Mouse (Mus musculus): ENCODE results near the gene Atp2c2.

Gene Atp2c2

GRCm38 (mm10) chr8:119784676-119785075 is 84.9 kb downstream of the Atp2c2 start:
- no peak for DNase-seq (ENCODE audit: low spot score)

- no peak for DNase-seq (ENCODE audit: low spot score)
These were observed 86.1 kb downstream of the Atp2c2 start for GRCm38 (mm10) chr8:119785764-119786405.

- no peak for DNase-seq (ENCODE audit: low spot score)
These were observed 87.1 kb downstream of the Atp2c2 start for GRCm38 (mm10) chr8:119786871-119787270.

GRCm38 (mm10) chr8:119787341-119787740 is 87.5 kb downstream of the Atp2c2 start:
- DNase-seq (ENCODE audit: low spot score): no peak

GRCm38 (mm10) chr8:119788607-119789381 is 89.0 kb downstream of the Atp2c2 start:
- no peak for DNase-seq (ENCODE audit: low spot score)

DNA sequence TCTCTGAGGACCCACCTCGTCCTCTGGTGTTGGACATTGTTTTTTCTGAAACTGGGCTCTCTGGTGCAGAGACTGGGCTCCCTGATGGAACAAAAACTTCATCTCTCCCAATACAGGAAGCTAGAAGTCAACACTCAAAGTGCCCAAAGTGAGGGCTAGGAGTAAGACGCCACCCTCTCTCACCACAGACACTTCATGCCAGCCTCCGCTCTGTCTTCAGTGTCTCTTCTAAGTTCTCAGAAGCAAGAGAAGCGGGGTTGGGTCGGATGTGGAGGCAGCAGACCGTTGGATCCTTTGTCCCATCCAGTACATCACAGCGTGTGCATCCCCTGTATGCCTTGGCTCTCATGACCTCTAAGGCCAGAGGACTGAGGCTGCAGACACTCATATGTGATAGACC is 89.8 kb downstream of the Atp2c2 start:
- DNase-seq (ENCODE audit: low spot score): no peak

DNA sequence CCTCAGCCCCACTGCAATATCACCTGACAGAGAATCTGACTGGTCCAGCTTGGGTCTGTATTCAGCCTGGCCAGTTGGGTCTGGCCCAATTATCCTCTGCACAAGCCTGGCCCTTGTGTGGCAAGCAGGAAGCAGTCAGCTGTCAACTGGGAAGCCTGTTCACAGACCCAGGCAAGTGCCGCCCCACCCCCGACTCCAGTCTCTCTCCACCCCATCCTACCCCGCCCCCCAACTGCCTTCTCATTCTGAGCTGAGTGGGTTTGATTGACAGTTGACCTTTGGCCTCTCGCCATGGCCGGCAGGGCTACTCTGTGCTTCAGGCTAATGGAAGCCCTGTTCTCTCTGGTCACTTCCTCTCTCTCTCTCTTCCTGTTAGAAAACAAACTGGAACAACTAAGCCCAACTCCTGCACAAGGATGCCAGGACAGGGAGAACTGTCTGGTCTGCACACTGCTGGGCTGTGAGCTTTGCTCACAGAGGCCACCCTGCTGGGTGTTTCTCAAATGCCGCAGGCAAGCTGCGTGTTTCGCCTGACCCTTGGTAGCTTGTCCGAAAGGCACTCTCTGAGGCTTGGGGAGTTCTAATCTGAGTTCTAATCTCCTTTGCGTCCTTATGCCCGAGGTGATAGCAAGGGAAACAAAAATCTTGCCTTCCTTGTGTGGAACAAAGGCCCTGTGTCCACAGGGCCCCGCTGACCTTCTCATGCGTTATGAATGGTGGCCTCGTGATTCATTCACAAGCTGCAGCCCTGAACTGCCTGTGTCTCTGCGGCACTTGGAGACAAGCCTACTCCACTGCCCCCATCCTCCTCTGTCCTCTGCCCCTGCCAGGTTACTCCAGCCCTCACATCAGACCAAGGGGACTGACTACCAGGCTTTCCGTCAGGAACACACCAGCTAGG is 92.2 kb downstream of the Atp2c2 start:
- no peak for DNase-seq (ENCODE audit: low spot score)

- DNase-seq (ENCODE audit: low spot score): no peak
These were observed 94.9 kb downstream of the Atp2c2 start for GRCm38 (mm10) chr8:119794689-119795088.

DNA sequence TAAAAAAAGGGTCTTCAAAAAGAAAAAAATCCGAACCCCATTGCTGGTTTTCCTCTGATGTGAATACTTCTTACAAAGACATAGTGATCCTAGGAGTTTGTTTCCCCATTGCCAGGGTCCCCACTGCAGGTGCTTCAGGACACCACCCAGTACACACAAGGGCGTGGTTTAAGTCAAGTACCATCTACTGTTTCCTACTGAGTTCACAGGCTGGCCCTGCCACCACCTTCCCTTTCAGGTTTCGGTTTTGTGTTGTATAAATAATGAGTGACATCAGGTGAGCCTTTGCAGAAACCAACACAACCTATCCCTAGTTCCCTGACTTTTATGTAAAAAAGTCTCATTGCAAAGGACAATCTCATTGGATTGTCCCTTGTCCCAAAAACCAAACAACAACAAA is 95.8 kb downstream of the Atp2c2 start:
- no peak for DNase-seq (ENCODE audit: low spot score)

GRCm38 (mm10) chr8:119798170-119798964 is 98.6 kb downstream of the Atp2c2 start:
- DNase-seq (ENCODE audit: low spot score): no peak

- no peak for DNase-seq (ENCODE audit: low spot score)
These were observed 99.1 kb downstream of the Atp2c2 start for GRCm38 (mm10) chr8:119798965-119799264.

DNA sequence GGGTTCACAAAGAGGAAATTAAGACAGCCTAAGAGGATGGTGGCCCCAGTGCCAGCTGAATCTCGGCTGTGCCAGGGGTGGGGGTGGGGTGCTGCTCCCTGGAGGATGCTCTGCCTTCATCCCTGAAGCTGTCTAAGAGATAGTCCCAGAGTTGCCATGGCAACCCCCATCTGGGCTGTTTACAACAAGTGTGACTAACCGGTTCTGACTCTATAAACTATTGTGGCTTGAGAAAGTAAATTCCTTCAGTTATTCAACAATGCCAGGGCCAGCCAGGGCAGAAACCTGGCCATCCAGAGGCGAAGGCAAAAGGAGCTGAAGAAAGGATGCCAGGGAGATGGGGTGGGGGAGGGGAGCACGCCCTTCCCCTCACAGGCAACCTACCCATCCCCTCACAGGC is 101.4 kb downstream of the Atp2c2 start:
- no peak for DNase-seq (ENCODE audit: low spot score)

DNA sequence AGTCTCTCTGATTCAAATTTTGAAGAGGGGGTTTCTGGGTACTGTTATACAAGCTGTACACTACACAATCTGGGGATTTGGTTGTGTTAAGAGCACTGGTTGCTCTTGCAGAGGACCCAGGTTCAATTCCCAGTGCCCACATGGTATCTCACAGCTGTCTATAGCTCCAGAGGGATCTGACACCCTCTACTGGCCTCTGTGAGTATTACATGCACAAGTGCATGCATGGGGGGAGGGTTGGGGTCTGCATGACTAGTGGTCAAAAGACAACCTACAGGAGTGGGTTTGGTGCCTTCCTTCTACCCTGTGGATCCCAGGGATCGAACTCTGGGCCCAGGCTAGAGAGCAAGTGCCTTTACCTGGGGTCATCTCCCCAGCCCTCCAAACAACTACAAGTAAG is 102.8 kb downstream of the Atp2c2 start:
- no peak for DNase-seq (ENCODE audit: low spot score)

- DNase-seq (ENCODE audit: low spot score): no peak
These were observed 105.5 kb downstream of the Atp2c2 start for GRCm38 (mm10) chr8:119805275-119805674.

GRCm38 (mm10) chr8:119806422-119807263 is 106.8 kb downstream of the Atp2c2 start:
- DNase-seq (ENCODE audit: low spot score): no peak

All from layer of hippocampus, adult 9-10 months (tissue).